Mouse (Mus musculus) heart, adult 11 months (tissue): ENCODE measurements around the gene Nfkbid.

Experiments used
- DNase-seq: peaks from one replicate; pipeline ENCODE4 v3.0.0; 2022

The Nfkbid gene

DNA sequence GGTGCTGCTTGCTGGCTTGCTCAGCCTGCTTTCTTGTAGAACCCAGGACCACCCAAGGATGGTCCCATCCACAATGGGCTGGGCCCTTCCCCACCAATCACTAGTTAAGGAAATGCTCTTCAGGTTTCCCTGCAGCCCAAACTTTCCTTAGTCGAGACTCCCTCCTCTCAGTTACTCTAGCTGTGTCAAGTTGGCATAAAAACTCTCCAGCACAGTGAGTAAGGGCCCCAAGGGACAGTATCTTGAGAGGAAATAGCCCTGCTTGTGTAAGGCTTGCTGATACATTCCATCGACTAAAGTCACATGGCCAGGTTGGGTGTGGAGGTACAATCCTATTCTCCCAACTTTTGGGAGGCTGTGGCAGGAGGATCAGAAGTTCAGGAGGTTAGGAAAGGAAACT, 8.7 kb downstream of the Nfkbid start:
- no peak for DNase-seq

- no peak for DNase-seq
These were observed 10.3 kb downstream of the Nfkbid start for GRCm38 (mm10) chr7:30431793-30432192.

GRCm38 (mm10) chr7:30434238-30434637, 12.7 kb downstream of the Nfkbid start:
- DNase-seq: no peak

GRCm38 (mm10) chr7:30434701-30435100, 13.2 kb downstream of the Nfkbid start:
- DNase-seq: no peak

GRCm38 (mm10) chr7:30435156-30435555, 13.6 kb downstream of the Nfkbid start:
- DNase-seq: no peak

DNA sequence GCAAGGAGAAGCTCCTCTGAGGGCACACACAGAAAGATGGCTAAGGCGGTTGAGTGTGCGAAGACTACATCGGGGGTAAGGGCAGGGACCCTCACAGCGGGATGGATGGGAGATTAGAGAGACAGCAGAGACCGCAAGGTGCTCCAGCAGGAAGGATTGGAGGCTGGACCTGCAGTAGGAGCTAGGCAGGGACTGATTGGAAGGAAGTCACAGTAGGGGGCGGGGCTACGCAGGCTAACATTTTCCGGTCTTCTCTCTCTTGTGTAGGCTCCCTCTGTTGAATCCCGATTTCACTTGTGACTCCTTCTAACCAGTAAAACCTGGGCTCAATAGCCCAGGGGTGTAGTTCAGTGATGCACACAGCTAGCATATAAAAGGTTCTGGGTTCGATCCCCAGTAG, 15.3 kb downstream of the Nfkbid start:
- no peak for DNase-seq

DNA sequence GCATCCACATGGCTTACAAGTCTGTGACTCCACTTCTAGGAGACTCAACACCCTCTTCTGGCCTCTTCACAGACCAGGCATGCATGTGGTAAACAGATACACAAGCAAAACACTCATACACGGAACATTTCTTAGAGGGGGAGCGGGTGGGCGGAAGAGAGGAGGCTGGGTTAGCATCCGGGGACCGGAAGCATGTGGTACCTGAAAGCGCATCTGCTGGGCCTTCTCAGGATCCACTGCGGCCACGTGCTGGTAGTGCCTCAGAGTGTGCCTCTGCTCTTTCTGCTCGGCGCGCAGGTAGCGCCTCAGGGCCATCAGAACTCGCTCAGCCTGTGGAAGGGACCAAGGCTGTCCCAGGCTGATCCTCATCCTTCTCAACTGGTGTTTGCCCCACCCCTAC, 18.2 kb downstream of the Nfkbid start:
- DNase-seq: no peak

DNA sequence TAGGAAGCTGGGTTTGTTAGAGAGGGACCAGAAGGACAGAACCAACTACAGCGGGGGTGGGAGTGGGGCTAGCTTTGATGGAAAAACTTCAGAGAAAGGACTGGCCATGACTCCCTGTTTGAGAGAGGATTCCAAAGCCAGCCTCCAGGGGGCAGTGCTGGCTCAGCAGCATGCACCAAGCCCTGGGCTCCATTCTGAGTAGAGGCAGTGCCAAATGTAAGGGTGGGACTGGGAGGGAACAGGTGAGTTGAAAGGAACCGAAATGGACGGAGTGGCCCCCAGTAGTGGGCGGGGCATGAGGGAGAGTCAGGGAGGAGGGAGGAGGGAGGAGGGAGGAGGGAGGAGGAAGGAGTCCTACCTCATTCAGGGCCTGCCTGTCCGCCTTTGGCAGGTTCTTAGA, 19.2 kb downstream of the Nfkbid start:
- no peak for DNase-seq

DNA sequence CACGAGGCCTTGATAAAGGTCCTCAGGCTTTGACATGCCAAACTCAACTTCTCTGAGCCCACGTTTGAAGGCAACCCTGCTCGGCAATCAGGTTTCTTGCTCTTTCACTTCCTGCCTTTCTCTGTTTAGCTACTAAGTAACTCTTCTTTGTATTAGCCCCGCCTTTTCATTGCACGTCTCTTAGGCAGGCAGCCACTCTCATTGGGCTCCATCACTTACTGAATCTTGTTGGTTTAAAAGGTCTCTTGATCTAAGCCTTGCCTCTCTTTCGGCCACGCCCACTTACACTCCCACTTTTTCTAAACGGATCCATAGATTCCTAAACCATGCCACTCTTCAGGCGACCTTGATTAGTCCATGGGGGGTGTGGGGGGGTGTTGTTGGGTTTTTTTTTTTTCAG, 22.2 kb downstream of the Nfkbid start:
- no peak for DNase-seq

DNA sequence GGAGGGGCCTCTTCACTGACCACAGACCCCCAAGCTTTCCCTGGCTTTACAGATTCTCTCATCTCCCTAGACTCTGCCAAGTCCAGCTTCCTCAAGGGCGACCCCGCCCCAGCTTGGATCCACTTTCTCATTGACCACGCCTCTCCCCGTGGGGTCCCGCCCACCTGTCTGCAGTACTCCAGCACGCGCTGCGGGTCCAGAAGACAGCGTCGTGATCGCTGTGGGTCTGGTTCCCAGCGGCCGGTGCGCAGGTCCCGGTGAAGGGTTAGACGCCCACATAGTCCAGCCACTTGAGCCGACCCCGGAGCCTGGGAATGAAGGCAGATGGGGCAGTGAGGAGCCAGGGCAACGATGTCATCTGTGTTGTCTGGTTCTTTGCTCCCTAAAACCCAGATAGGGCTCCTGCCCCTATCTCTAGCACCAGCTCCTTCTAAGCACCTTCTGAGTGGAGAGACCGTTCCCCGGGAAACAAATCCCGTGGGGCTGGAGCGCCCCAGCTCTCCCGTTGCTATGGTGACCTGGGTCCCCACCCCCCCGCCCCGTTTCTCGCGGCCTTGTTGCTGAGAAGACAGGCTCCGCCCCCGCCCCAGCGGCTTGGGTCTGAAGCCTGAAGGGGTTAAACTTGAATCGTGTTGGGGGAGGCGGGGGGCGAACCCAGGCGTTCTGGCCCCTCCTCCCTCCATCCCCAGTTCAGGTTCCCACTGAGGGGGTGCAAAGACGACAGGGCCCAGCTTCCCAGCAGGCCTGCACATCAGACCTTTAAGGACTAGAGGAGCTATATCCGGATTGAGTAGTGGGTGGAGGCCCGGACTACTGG, 22.8 kb downstream of the Nfkbid start:
- peak; percentile 88 for DNase-seq

- DNase-seq: peak; percentile 96
These were observed 23.6 kb downstream of the Nfkbid start, which contains the start of gene Aplp1 for GRCm38 (mm10) chr7:30444971-30445751. Gene Aplp1 (minus strand): TSS chr7:30445535.

DNA sequence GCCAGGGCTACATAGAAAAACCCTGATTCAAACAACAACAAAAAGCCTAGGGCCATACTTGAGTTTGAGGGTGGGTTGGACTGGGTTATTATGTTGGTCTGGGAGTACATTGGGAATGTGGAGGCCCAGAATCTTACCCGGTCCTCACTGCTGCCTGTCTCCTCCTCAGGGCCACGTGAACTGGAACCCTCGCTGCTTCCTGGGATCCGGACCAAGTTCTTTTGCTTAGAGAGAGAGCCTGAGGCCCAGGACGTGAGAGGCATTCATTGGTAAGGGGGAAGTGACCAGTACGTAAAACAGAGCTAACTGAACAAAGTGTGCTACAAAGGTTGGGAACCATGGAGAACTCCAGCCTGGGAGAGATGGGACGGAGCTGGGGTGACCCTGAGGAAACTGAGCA, 28.7 kb downstream of the Nfkbid start:
- DNase-seq: no peak

- peak; percentile 69 for DNase-seq
These were observed 31.8 kb downstream of the Nfkbid start for GRCm38 (mm10) chr7:30453327-30453726.

DNA sequence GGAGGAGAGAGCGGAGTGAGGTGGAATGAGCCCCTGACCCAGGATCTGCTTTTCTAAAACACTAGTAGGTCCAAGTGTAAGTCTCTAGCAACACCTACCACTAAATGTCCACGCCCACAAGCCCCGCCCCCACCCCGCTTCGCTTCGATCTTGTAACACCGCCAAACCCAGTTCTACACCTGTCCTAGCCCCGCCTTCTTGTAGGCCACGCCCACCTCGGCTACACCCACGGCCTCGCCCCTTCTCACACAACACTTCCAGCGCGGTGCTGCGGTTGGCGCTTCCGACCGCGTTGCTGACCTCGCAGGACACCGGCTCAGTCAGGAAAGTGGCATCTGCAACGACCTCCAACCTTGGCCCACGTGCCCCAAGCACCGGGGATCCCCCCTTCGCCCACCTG, 32.2 kb downstream of the Nfkbid start:
- peak; percentile 76 for DNase-seq

- no peak for DNase-seq
These were observed 32.7 kb downstream of the Nfkbid start for GRCm38 (mm10) chr7:30454259-30454658.

GRCm38 (mm10) chr7:30456487-30456886, 35.0 kb downstream of the Nfkbid start:
- DNase-seq: no peak

GRCm38 (mm10) chr7:30456911-30457628, 35.5 kb downstream of the Nfkbid start:
- no peak for DNase-seq

- peak; percentile 82 for DNase-seq
These were observed 36.2 kb downstream of the Nfkbid start, which contains the start of the genes Kirrel2 and Nphs1 for GRCm38 (mm10) chr7:30457629-30458330. Gene Kirrel2 (minus strand): TSS chr7:30457690. Gene Nphs1 (plus strand): TSS chr7:30458315.

- no peak for DNase-seq
These were observed 38.0 kb downstream of the Nfkbid start for GRCm38 (mm10) chr7:30459484-30459883.

- peak; percentile 65 for DNase-seq
These were observed 42.0 kb downstream of the Nfkbid start for GRCm38 (mm10) chr7:30463568-30463967.

DNA sequence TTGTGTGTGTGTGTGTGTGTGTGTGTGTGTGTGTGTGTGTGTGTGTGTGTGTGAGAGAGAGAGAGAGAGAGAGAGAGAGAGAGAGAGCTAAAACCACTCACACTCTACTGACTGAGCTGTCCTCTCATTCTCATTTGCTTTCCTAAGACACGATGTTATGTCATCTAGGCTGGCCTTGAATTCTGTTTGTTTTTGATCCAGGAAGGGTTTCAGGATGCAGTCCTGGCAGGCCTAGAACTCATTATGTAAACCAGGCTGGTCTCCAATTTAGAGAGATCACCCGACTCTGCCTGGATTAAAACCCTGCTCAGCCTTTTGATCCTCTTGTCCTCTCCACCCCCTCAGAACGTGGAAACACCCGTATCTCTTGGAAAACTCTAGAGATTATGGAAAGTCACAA, 42.5 kb downstream of the Nfkbid start:
- no peak for DNase-seq

- no peak for DNase-seq
These were observed 43.3 kb downstream of the Nfkbid start for GRCm38 (mm10) chr7:30464816-30465300.
